Mouse (Mus musculus) liver, adult 2 months (tissue): ENCODE measurements around the gene Atn1.
A peak's percentile ranks its signal among the peaks of the same experiment; 100 is the strongest.

Source experiments
- CTCF ChIP-seq: fragments of 200-500 bp; IDR thresholded peaks from 2 replicates; pipeline ENCODE4 v1.5.1; 2011; ENCODE audit warnings: low read depth, low read length, control low read depth
- POLR2A ChIP-seq: fragments of 200-500 bp; IDR thresholded peaks from 2 replicates; pipeline ENCODE4 v1.6.1; 2011; ENCODE audit warnings: low read length, control low read depth; ENCODE audit not compliant: insufficient read depth; ENCODE audit errors: extremely low read depth

- TF ChIP-seq CTCF (no peak), POLR2A (peak; percentile 53; the same call in 1 of the 2 replicates)
Measured at GRCm38 (mm10) chr6:124756652-124757350, 477 bp upstream of the Atn1 start.
